Mouse (Mus musculus): ENCODE results near the gene Prep. TPM values are rescaled to one million over a fixed set of nuclear protein-coding genes. Genes with fewer than 3 reads are reported as not detected.

Prep gene
- polyA plus RNA-seq, 1 experiment from 2014 or later, result 24.2 TPM

- 0 out of 2 replicates have a peak, but pooled peaks cover 9% of the 10 kb centered on the region for H3K36me3 ChIP-seq (ENCODE audit: control insufficient read depth, insufficient read depth, low read length)
- H3K4me3 ChIP-seq (ENCODE audit: low read length), result no peak overlapping the region
- WGBS, result 96% methylated on average over 4 of the region's 4 CpGs
- no peaks in the 10 kb centered on the region for H3K27me3 ChIP-seq (replicated peaks; ENCODE audit: control insufficient read depth, insufficient read depth, low read length)
- no peaks in the 10 kb centered on the region; the same call in 1 of the 2 replicates for H3K4me1 ChIP-seq (ENCODE audit: control insufficient read depth, insufficient read depth, low read length)
- no peak overlapping the region for H3K4me2 ChIP-seq (ENCODE audit: low read depth, low read length)
- H3K9me3 ChIP-seq (ENCODE audit: control insufficient read depth, low read length), result no peaks in the 10 kb centered on the region
- no peak overlapping the region for H3K9ac ChIP-seq (ENCODE audit: low read depth, low read length)
- no peak for ATAC-seq
- H3K27ac ChIP-seq (ENCODE audit: low read length), result no peak overlapping the region
These were observed 39.5 kb downstream of the Prep start for GRCm38 (mm10) chr10:45106541-45106940.

- Histone ChIP-seq H3K4me2 (ENCODE audit: low read depth, low read length) (no peak overlapping the region), H3K4me3 (ENCODE audit: low read length) (no peak overlapping the region), H3K4me1 (ENCODE audit: control insufficient read depth, insufficient read depth, low read length) (no peaks in the 10 kb centered on the region; the same call in 1 of the 2 replicates), H3K27ac (ENCODE audit: low read length) (no peak overlapping the region), H3K9ac (ENCODE audit: low read depth, low read length) (no peak overlapping the region), H3K36me3 (ENCODE audit: control insufficient read depth, insufficient read depth, low read length) (0 out of 2 replicates have a peak, but pooled peaks cover 9% of the 10 kb centered on the region), H3K27me3 (replicated peaks; ENCODE audit: control insufficient read depth, insufficient read depth, low read length) (no peaks in the 10 kb centered on the region), H3K9me3 (ENCODE audit: control insufficient read depth, low read length) (no peaks in the 10 kb centered on the region)
- ATAC-seq, result no peak
- WGBS, result 82% methylated on average over 2 of the region's 2 CpGs
These were observed 40.3 kb downstream of the Prep start for GRCm38 (mm10) chr10:45107313-45107712.

GRCm38 (mm10) chr10:45109041-45109440 is 42.0 kb downstream of the Prep start:
- 92% methylated on average over 8 of the region's 8 CpGs for WGBS
- Histone ChIP-seq H3K9ac (ENCODE audit: low read depth, low read length) (no peak overlapping the region), H3K27me3 (replicated peaks; ENCODE audit: control insufficient read depth, insufficient read depth, low read length) (no peaks in the 10 kb centered on the region), H3K4me1 (ENCODE audit: control insufficient read depth, insufficient read depth, low read length) (peaks cover 4% of the 10 kb centered on the region; the same call in 1 of the 2 replicates), H3K9me3 (ENCODE audit: control insufficient read depth, low read length) (no peaks in the 10 kb centered on the region), H3K27ac (ENCODE audit: low read length) (no peak overlapping the region), H3K36me3 (ENCODE audit: control insufficient read depth, insufficient read depth, low read length) (0 out of 2 replicates have a peak, but pooled peaks cover 9% of the 10 kb centered on the region), H3K4me3 (ENCODE audit: low read length) (no peak overlapping the region), H3K4me2 (ENCODE audit: low read depth, low read length) (no peak overlapping the region)
- no peak for ATAC-seq

- Histone ChIP-seq H3K9ac (ENCODE audit: low read depth, low read length) (no peak overlapping the region), H3K36me3 (ENCODE audit: control insufficient read depth, insufficient read depth, low read length) (0 out of 2 replicates have a peak, but pooled peaks cover 9% of the 10 kb centered on the region), H3K9me3 (ENCODE audit: control insufficient read depth, low read length) (no peaks in the 10 kb centered on the region), H3K27me3 (replicated peaks; ENCODE audit: control insufficient read depth, insufficient read depth, low read length) (no peaks in the 10 kb centered on the region), H3K27ac (ENCODE audit: low read length) (no peak overlapping the region), H3K4me2 (ENCODE audit: low read depth, low read length) (no peak overlapping the region), H3K4me1 (ENCODE audit: control insufficient read depth, insufficient read depth, low read length) (0 out of 2 replicates have a peak, but pooled peaks cover 4% of the 10 kb centered on the region), H3K4me3 (ENCODE audit: low read length) (no peak overlapping the region)
- ATAC-seq, result no peak
- 88% methylated on average over 6 of the region's 6 CpGs for WGBS
These were observed 43.0 kb downstream of the Prep start for GRCm38 (mm10) chr10:45109974-45110373.

GRCm38 (mm10) chr10:45112927-45113326 is 45.9 kb downstream of the Prep start:
- Histone ChIP-seq H3K9me3 (ENCODE audit: control insufficient read depth, low read length) (no peaks in the 10 kb centered on the region), H3K4me3 (ENCODE audit: low read length) (no peak overlapping the region), H3K36me3 (ENCODE audit: control insufficient read depth, insufficient read depth, low read length) (peaks cover 7% of the 10 kb centered on the region; the same call in 1 of the 2 replicates), H3K27me3 (replicated peaks; ENCODE audit: control insufficient read depth, insufficient read depth, low read length) (no peaks in the 10 kb centered on the region), H3K4me2 (ENCODE audit: low read depth, low read length) (no peak overlapping the region), H3K4me1 (ENCODE audit: control insufficient read depth, insufficient read depth, low read length) (0 out of 2 replicates have a peak, but pooled peaks cover 4% of the 10 kb centered on the region), H3K27ac (ENCODE audit: low read length) (no peak overlapping the region), H3K9ac (ENCODE audit: low read depth, low read length) (no peak overlapping the region)
- WGBS, result 51% methylated on average over 11 of the region's 11 CpGs
- ATAC-seq, result peak; percentile 95

- no peak for ATAC-seq
- Histone ChIP-seq H3K4me2 (ENCODE audit: low read depth, low read length) (no peak overlapping the region), H3K4me1 (ENCODE audit: control insufficient read depth, insufficient read depth, low read length) (0 out of 2 replicates have a peak, but pooled peaks cover 4% of the 10 kb centered on the region), H3K27ac (ENCODE audit: low read length) (no peak overlapping the region), H3K27me3 (replicated peaks; ENCODE audit: control insufficient read depth, insufficient read depth, low read length) (no peaks in the 10 kb centered on the region), H3K9ac (ENCODE audit: low read depth, low read length) (no peak overlapping the region), H3K36me3 (ENCODE audit: control insufficient read depth, insufficient read depth, low read length) (peaks cover 4% of the 10 kb centered on the region), H3K9me3 (ENCODE audit: control insufficient read depth, low read length) (no peaks in the 10 kb centered on the region), H3K4me3 (ENCODE audit: low read length) (no peak overlapping the region)
- 86% methylated on average over 4 of the region's 4 CpGs for WGBS
These were observed 47.5 kb downstream of the Prep start for GRCm38 (mm10) chr10:45114462-45114861.

- Histone ChIP-seq H3K4me1 (ENCODE audit: control insufficient read depth, insufficient read depth, low read length) (0 out of 2 replicates have a peak, but pooled peaks cover 4% of the 10 kb centered on the region), H3K27ac (ENCODE audit: low read length) (no peak overlapping the region), H3K4me2 (ENCODE audit: low read depth, low read length) (no peak overlapping the region), H3K9ac (ENCODE audit: low read depth, low read length) (no peak overlapping the region), H3K4me3 (ENCODE audit: low read length) (no peak overlapping the region), H3K9me3 (ENCODE audit: control insufficient read depth, low read length) (no peaks in the 10 kb centered on the region), H3K36me3 (ENCODE audit: control insufficient read depth, insufficient read depth, low read length) (peaks cover 4% of the 10 kb centered on the region), H3K27me3 (replicated peaks; ENCODE audit: control insufficient read depth, insufficient read depth, low read length) (no peaks in the 10 kb centered on the region)
- WGBS, result 88% methylated on average over 5 of the region's 5 CpGs
- ATAC-seq, result no peak
These were observed 49.8 kb downstream of the Prep start for GRCm38 (mm10) chr10:45116832-45117231.

- ATAC-seq, result no peak
- Histone ChIP-seq H3K36me3 (ENCODE audit: control insufficient read depth, insufficient read depth, low read length) (peaks cover 7% of the 10 kb centered on the region), H3K9me3 (ENCODE audit: control insufficient read depth, low read length) (no peaks in the 10 kb centered on the region), H3K9ac (ENCODE audit: low read depth, low read length) (no peak overlapping the region), H3K27ac (ENCODE audit: low read length) (no peak overlapping the region), H3K4me1 (ENCODE audit: control insufficient read depth, insufficient read depth, low read length) (no peaks in the 10 kb centered on the region), H3K4me2 (ENCODE audit: low read depth, low read length) (no peak overlapping the region), H3K27me3 (replicated peaks; ENCODE audit: control insufficient read depth, insufficient read depth, low read length) (no peaks in the 10 kb centered on the region), H3K4me3 (ENCODE audit: low read length) (no peak overlapping the region)
- 92% methylated on average over 8 of the region's 8 CpGs for WGBS
These were observed 51.4 kb downstream of the Prep start for GRCm38 (mm10) chr10:45118389-45118788.

- ATAC-seq, result no peak
- Histone ChIP-seq H3K36me3 (ENCODE audit: control insufficient read depth, insufficient read depth, low read length) (peaks cover 2% of the 10 kb centered on the region), H3K4me3 (ENCODE audit: low read length) (no peak overlapping the region), H3K9me3 (ENCODE audit: control insufficient read depth, low read length) (no peaks in the 10 kb centered on the region), H3K9ac (ENCODE audit: low read depth, low read length) (no peak overlapping the region), H3K27me3 (replicated peaks; ENCODE audit: control insufficient read depth, insufficient read depth, low read length) (no peaks in the 10 kb centered on the region), H3K4me2 (ENCODE audit: low read depth, low read length) (no peak overlapping the region), H3K27ac (ENCODE audit: low read length) (no peak overlapping the region), H3K4me1 (ENCODE audit: control insufficient read depth, insufficient read depth, low read length) (no peaks in the 10 kb centered on the region)
- 94% methylated on average over 3 of the region's 3 CpGs for WGBS
These were observed 54.6 kb downstream of the Prep start for GRCm38 (mm10) chr10:45121637-45122036.

- Histone ChIP-seq H3K9ac (ENCODE audit: low read depth, low read length) (no peak overlapping the region), H3K4me3 (ENCODE audit: low read length) (no peak overlapping the region), H3K27ac (ENCODE audit: low read length) (no peak overlapping the region), H3K27me3 (replicated peaks; ENCODE audit: control insufficient read depth, insufficient read depth, low read length) (no peaks in the 10 kb centered on the region), H3K36me3 (ENCODE audit: control insufficient read depth, insufficient read depth, low read length) (peaks cover 2% of the 10 kb centered on the region), H3K4me1 (ENCODE audit: control insufficient read depth, insufficient read depth, low read length) (no peaks in the 10 kb centered on the region), H3K4me2 (ENCODE audit: low read depth, low read length) (no peak overlapping the region), H3K9me3 (ENCODE audit: control insufficient read depth, low read length) (no peaks in the 10 kb centered on the region)
- WGBS, result 62% methylated on average over 5 of the region's 5 CpGs
- ATAC-seq, result no peak
These were observed 55.5 kb downstream of the Prep start for GRCm38 (mm10) chr10:45122476-45122875.

Measured in intestine, embryonic 16.5 days (tissue).